Mouse (Mus musculus) stomach, postnatal 0 days (tissue): Measurements from ENCODE around the gene Bcat2. TPM values are rescaled to one million over a fixed set of nuclear protein-coding genes. Genes with fewer than 3 reads are reported as not detected.
A peak's percentile ranks its signal among the peaks of the same experiment; 100 is the strongest.

ENCODE experiments used
- ATAC-seq: fragments of 200-750 bp; cut with Nextera tagmentation; 2 replicates; pipeline ENCODE4 v1.8.0; 2017; ENCODE audit not compliant: low FRiP score, low TSS enrichment
- DNase-seq: peaks from one replicate; pipeline ENCODE4 v3.0.0-alpha.2; 2016; ENCODE audit warnings: low spot score
- H3K27ac ChIP-seq: fragments of 300-500 bp; sonication (generic); replicated peaks from 2 replicates; pipeline ENCODE4 v1.5.1; 2014; ENCODE audit warnings: mild to moderate bottlenecking, control low read depth
- H3K27me3 ChIP-seq: fragments of 300-500 bp; sonication (generic); 2 replicates; pipeline ENCODE4 v1.6.1; 2014; ENCODE audit warnings: low read length; ENCODE audit not compliant: control insufficient read depth, insufficient read depth
- H3K36me3 ChIP-seq: fragments of 300-500 bp; sonication (generic); 2 replicates; pipeline ENCODE4 v1.6.1; 2014; ENCODE audit warnings: low read length, mixed read lengths; ENCODE audit not compliant: control insufficient read depth, insufficient read depth
- H3K4me1 ChIP-seq: fragments of 300-500 bp; sonication (generic); replicated peaks from 2 replicates; pipeline ENCODE4 v1.6.1; 2014; ENCODE audit warnings: antibody characterized with exemption; ENCODE audit not compliant: control insufficient read depth, insufficient read depth
- H3K4me2 ChIP-seq: fragments of 300-500 bp; sonication (generic); replicated peaks from 2 replicates; pipeline ENCODE4 v1.6.1; 2014; ENCODE audit warnings: low read depth, mild to moderate bottlenecking, control low read depth, moderate library complexity
- H3K4me3 ChIP-seq: fragments of 300-500 bp; sonication (generic); 2 replicates; pipeline ENCODE4 v1.5.1; 2014; ENCODE audit warnings: low read depth, low read length, control low read depth
- H3K9ac ChIP-seq: fragments of 300-500 bp; sonication (generic); 2 replicates; pipeline ENCODE4 v1.6.1; 2014; ENCODE audit warnings: mild to moderate bottlenecking, low read length, control low read depth, mixed read lengths
- H3K9me3 ChIP-seq: fragments of 300-500 bp; sonication (generic); 2 replicates; pipeline ENCODE4 v1.6.1; 2016; ENCODE audit warnings: low read length; ENCODE audit not compliant: control insufficient read depth
- CTCF ChIP-seq: IDR thresholded peaks from 2 replicates; pipeline ENCODE4 v1.5.1; 2016; ENCODE audit warnings: antibody characterized with exemption, low read depth, mild to moderate bottlenecking, moderate library complexity
- EP300 ChIP-seq: optimal IDR thresholded peaks from 2 replicates; pipeline ENCODE3; 2016; ENCODE audit warnings: antibody characterized with exemption
- WGBS: fragments of 180-500 bp; shearing (Covaris S2); extraction: QIAGEN DNeasy Blood & Tissue Kit; methylation state at CpG from one replicate; pipeline ENCODE4 v1.1.7; 2014; 5-methylcytosine and 5-hydroxymethylcytosine counted together
- polyA plus RNA-seq: library from polyadenylated mRNA; unstranded; fragments of >200 nt; fragmentation: Nextera tagmentation; extraction: Ambion mirVana; gene quantifications from 2 replicates; pipeline ENCODE4 v1.2.1, GENCODE M21; 2015

Gene Bcat2
- polyA plus RNA-seq, 1 experiment from 2014 or later, result 101 TPM

GRCm38 (mm10) chr7:45529461-45529860, 40.5 kb upstream of the Bcat2 start:
- 23% methylated on average over 6 of the region's 6 CpGs for WGBS
- no peak for TF ChIP-seq CTCF
- TF ChIP-seq EP300, result no peak
- Histone ChIP-seq H3K4me3 (no peak overlapping the region), H3K4me2 (peak overlapping the region; percentile 2; the same call in 1 of the 2 replicates), H3K27me3 (no peaks in the 10 kb centered on the region), H3K27ac (peak overlapping the region; percentile 24; the same call in 1 of the 2 replicates), H3K9ac (no peak overlapping the region), H3K36me3 (no peaks in the 10 kb centered on the region), H3K4me1 (0 out of 2 replicates have a peak, but pooled peaks cover 4% of the 10 kb centered on the region), H3K9me3 (no peaks in the 10 kb centered on the region)
- DNase-seq (no peak), ATAC-seq (no peak)

- WGBS, result 31% methylated on average over 2 of the region's 2 CpGs
- Histone ChIP-seq H3K4me3 (0 out of 2 replicates have a peak overlapping the region, but pooled peaks have one; percentile 2), H3K4me2 (0 out of 2 replicates have a peak overlapping the region, but pooled peaks have one; percentile 20), H3K4me1 (no peaks in the 10 kb centered on the region), H3K36me3 (no peaks in the 10 kb centered on the region), H3K27ac (peak overlapping the region; percentile 67; the same call in 1 of the 2 replicates), H3K9me3 (no peaks in the 10 kb centered on the region), H3K27me3 (no peaks in the 10 kb centered on the region), H3K9ac (no peak overlapping the region)
- no peak for DNase-seq
- TF ChIP-seq CTCF (no peak), EP300 (no peak)
- no peak for ATAC-seq
Measured at GRCm38 (mm10) chr7:45530643-45531042, 39.3 kb upstream of the Bcat2 start.

GRCm38 (mm10) chr7:45535676-45536075, 34.3 kb upstream of the Bcat2 start:
- Histone ChIP-seq H3K36me3 (no peaks in the 10 kb centered on the region), H3K27me3 (no peaks in the 10 kb centered on the region), H3K4me1 (no peaks in the 10 kb centered on the region; the same call in 1 of the 2 replicates), H3K4me2 (no peak overlapping the region), H3K9ac (no peak overlapping the region), H3K4me3 (no peak overlapping the region), H3K9me3 (no peaks in the 10 kb centered on the region), H3K27ac (no peak overlapping the region)
- ATAC-seq, result no peak
- DNase-seq, result no peak
- 75% methylated on average over 1 of the region's 1 CpGs for WGBS
- TF ChIP-seq CTCF (peak; percentile 24), EP300 (no peak)

GRCm38 (mm10) chr7:45537602-45538001, 32.4 kb upstream of the Bcat2 start:
- 0 out of 2 replicates have a peak, but pooled peaks have one; percentile 6 for ATAC-seq
- 78% methylated on average over 10 of the region's 10 CpGs for WGBS
- no peak for TF ChIP-seq EP300
- TF ChIP-seq CTCF, result no peak

GRCm38 (mm10) chr7:45538163-45539041, 31.6 kb upstream of the Bcat2 start:
- Histone ChIP-seq H3K9ac (peak overlapping the region; percentile 61), H3K27ac (no peak overlapping the region), H3K4me2 (peak overlapping the region; percentile 77), H3K4me1 (no peaks in the 10 kb centered on the region; the same call in 1 of the 2 replicates), H3K27me3 (no peaks in the 10 kb centered on the region), H3K4me3 (peak overlapping the region; percentile 45), H3K9me3 (no peaks in the 10 kb centered on the region), H3K36me3 (no peaks in the 10 kb centered on the region)
- peak; percentile 63 for DNase-seq
- peak; percentile 65 for ATAC-seq
- WGBS, result 1% methylated on average over 28 of the region's 29 CpGs
- no peak for TF ChIP-seq EP300
- peak; percentile 66 for TF ChIP-seq CTCF

More at GRCm38 (mm10) chr7:45537602-45538001, 32.4 kb upstream of the Bcat2 start:
- Histone ChIP-seq H3K9me3 (no peaks in the 10 kb centered on the region), H3K4me2 (peak overlapping the region; percentile 77), H3K27ac (no peak overlapping the region), H3K4me1 (no peaks in the 10 kb centered on the region; the same call in 1 of the 2 replicates), H3K27me3 (no peaks in the 10 kb centered on the region), H3K9ac (no peak overlapping the region; the same call in 1 of the 2 replicates), H3K36me3 (no peaks in the 10 kb centered on the region), H3K4me3 (no peak overlapping the region)
- no peak for DNase-seq

GRCm38 (mm10) chr7:45539095-45539494, 30.9 kb upstream of the Bcat2 start:
- H3K4me3 ChIP-seq, result no peak overlapping the region
- DNase-seq (no peak), ATAC-seq (no peak; the same call in 1 of the 2 replicates)
- no peaks in the 10 kb centered on the region; the same call in 1 of the 2 replicates for H3K4me1 ChIP-seq
- no peaks in the 10 kb centered on the region for H3K36me3 ChIP-seq
- H3K4me2 ChIP-seq, result no peak overlapping the region
- TF ChIP-seq CTCF, result no peak
- TF ChIP-seq EP300, result no peak
- H3K27me3 ChIP-seq, result no peaks in the 10 kb centered on the region
- H3K27ac ChIP-seq, result no peak overlapping the region
- WGBS, result 75% methylated on average over 3 of the region's 3 CpGs
- H3K9me3 ChIP-seq, result no peaks in the 10 kb centered on the region
- no peak overlapping the region for H3K9ac ChIP-seq
